Mouse (Mus musculus) neutrophil, adult 5-6 weeks (primary cell): ENCODE results near the gene Rlf. TPM values are rescaled to one million over a fixed set of nuclear protein-coding genes. Genes with fewer than 3 reads are reported as not detected.
A peak's percentile ranks its signal among the peaks of the same experiment; 100 is the strongest.
"Not testable (repeated sequence)": the region's sequence is repeated elsewhere in the genome, so short reads cannot be mapped to it uniquely, and the experiment has no call there.

Experiments
- ATAC-seq: fragments of 151-379, 151-347 bp; 2 replicates; pipeline ENCODE4 v1.8.0; 2017; ENCODE audit warnings: mild to moderate bottlenecking, moderate TSS enrichment; ENCODE audit not compliant: insufficient number of reproducible peaks, poor library complexity, low FRiP score, severe bottlenecking; ENCODE audit errors: extremely low read depth
- total RNA-seq: library from RNA; stranded (forward); fragments of 200-1000 nt; gene quantifications from 2 replicates; pipeline ENCODE4 v1.2.3, GENCODE M21; 2017

Rlf gene
- total RNA-seq, 1 experiment from 2014 or later: 138 TPM

DNA sequence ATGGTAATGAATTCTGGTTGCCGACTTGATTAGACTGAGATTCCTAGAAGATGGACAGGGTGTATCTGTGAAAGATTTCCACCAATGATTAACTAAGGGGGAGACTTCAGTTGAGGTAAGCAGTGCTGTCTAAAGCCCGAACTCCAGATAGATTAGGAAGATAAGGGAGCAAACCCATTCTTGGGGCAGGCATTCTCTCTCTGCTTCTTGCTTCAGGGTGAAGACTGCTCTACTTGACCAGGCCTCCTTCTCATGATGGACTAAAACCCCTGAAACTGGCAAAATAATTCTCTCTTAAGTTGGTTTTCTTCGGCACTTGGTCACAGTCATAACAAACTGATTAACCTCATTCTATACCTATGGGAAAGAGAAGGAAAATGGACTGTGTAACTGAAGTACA is 25.5 kb downstream of the Rlf start:
- no peak for ATAC-seq

DNA sequence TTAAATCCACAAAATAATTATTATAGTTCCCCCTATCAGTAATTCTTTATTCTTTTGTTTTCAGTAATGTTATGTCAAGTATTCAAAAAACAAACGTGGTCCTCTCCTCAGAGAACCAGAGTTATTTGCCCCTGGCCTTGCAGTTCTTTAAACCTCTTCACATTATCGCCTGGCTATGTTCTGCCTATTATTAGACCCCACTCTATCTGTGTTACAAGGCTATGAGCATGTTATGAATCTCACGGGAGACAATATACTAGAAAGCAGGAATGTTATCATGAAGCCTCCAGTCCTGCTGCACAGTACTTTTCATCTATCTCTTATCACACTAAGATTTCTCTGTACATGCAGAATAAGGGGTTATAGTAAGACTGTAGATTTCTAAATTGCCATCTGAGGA is 35.2 kb downstream of the Rlf start:
- no peak for ATAC-seq

DNA sequence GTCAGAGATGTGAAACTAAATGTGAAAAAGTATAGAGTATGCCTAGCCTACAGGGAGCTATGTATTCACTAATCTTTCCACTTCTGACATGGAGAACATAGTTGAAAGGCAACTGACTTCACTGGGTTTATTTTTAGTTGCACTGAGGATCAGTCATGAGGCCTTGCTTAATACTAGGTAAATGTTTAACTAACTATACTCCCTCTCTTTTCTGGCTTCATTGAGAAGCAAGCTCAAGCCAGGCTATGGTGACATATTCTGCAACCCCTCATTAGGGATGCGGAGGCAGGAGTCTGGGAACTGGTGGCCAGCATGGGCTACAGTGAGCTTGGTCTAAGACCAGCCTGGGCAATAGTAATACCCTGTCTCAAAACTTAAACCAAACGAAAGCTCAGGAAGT is 47.2 kb downstream of the Rlf start:
- ATAC-seq: no peak

DNA sequence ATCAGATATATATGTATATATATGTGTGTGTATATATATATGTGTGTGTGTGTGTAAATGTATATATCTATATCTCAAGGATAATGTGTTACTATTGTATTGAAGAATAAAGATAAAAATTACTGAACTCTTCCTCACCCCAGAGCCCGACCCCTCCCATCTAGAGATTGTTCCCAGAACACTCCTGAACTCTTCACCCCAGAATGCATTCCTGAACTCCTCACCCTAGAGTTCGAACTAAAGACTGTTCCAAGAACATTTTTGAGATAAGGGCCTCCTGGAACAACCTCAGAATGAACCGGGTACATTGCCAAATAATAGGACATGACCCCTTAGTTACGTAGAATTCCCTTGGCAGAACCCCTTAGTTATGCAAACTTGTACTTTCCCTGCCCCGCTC is 48.2 kb downstream of the Rlf start:
- not testable (repeated sequence) for ATAC-seq

DNA sequence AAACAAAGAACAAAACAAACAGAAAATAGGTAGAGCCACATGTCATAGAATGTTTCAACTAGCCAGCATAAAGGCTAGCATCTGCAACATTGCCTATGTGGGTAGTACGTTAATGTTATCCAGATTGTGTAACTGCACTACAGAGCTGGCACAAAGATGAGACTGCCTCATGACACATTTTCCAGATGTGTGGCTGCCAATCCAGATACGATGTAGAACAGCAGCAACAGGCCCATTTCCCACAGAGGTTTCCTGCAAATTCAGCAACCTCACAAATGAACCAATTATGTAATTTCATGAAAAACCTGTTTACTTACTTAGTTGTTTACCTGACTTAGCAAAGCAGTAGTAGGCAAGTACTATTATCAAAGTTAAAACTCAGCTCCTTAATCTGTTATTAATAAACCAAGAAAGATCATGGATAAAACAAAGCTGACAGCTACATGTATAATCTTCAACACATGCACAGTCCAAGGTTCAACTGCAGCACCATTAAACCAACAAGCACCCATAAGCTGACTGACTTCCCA is 51.3 kb downstream of the Rlf start:
- ATAC-seq: no peak

DNA sequence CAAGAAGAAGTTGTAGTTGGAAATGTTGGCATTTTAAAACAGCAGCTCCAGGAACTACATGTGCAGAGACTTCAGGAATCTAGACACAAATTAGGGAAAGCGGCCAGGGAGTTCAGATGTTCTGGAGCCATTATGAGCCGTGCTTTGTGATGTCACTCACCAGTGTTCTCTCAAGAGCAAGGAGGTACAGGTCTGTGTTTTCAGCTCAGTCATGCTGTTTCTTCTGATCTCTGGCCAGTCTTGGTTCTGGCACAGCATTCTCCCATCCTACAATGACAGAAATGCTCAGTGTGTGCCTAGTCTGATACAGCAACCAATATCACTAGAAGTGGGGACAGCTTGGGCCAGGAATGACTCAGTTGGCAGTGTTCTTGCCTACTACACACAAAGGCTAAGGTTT is 105.8 kb downstream of the Rlf start, which contains the start of gene Tmco2:
Gene Tmco2, minus strand, starts transcription at position 101 of the 400 bp plus-strand sequence.
- ATAC-seq: no peak

DNA sequence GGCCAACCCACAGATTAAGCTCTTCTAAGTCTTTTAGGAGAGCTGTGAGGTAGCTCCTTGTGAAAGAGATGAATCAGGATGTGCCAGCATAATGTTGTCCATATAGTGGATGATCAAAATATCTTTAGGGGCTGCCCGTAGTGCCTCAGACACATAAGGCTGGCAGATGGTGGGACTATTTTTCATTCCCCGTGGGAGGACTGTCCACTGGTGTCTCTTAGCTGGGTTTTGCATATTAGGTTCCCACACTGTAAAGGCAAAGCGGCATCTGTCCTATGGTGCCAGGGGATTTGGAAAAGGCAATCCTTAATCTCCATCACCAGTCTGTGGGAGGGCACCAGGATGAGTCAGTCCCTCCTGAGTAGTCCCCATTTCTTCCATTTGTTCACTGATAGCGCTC is 111.6 kb downstream of the Rlf start:
- no peak for ATAC-seq

DNA sequence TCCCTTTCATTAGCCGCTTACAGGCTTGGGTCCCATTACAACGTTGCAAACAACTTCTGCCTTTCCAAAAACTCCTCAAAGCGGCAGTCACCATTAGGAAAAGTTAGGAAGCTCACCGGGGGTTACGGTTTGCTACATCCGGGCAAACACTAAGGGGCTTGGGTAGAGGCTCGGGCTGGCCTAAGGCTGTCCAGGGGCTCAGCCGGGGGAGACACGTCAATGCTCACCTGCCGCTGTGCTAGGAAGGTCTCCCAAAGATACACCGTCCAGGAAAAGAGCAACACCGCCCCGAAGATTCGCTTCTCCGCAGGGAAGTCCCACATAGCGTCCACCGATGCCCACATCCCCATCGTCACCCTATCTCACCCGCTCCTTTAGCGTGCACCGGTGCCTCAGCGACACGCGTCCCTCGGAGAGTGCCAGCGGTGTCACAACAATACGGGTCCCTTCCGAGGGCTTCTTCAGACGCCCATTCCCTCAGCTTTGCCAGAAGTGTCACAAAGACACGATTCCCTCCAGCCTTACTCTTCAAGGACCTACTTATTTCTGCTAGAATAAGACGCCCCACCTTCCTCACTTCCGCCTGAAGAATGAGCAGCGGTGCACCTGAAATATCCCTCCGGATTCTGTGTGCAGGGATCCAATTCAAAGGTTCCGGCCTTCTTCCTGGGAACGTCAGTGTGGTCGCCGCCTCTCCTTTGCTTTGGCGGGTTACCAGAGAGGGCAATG is 117.1 kb downstream of the Rlf start, which contains the start of gene Zmpste24:
Gene Zmpste24, minus strand, starts transcription at position 592 of the 729 bp plus-strand sequence.
- ATAC-seq: peak; percentile 87

Other genes with a start within 250 kb of the Rlf start
- 209 and 239 TPM in 2 replicates for gene Smap2, start 197.8 kb downstream of the Rlf start, total RNA-seq
- gene Col9a2, start 175.7 kb downstream of the Rlf start, total RNA-seq: 0.61 TPM in 1 of 2 replicates, not detected in the other
- 25.0 and 25.9 TPM in 2 replicates for gene Zmpste24, start 116.8 kb downstream of the Rlf start, total RNA-seq
- not detected in 2 replicates for gene Tmco2, start 105.9 kb downstream of the Rlf start, total RNA-seq
- 0.49 TPM in 1 of 2 replicates, not detected in the other for gene Gm12888, start 109.8 kb upstream of the Rlf start, total RNA-seq
- gene Gm12886, start 208.0 kb upstream of the Rlf start, total RNA-seq: not detected in 2 replicates